ENCODE assay signal across 8 mouse cellular contexts in genomic region chr12:100106275-100106895, GRCm38 (mm10). TPM values are rescaled to one million over a fixed set of nuclear protein-coding genes. Genes with fewer than 3 reads are reported as not detected.
DNase-seq lines count a peak whose midpoint lies in the region; ATAC-seq and TF ChIP-seq lines count a peak whose summit lies in the region.

No protein-coding gene starts in this region.

- H3K9me3 ChIP-seq in kidney, embryonic 15.5 days (replicated peaks) = no peaks in the 10 kb centered on the region
- H3K9me3 ChIP-seq in liver, postnatal 0 days (ENCODE audit: low read length) = no peaks in the 10 kb centered on the region
- H3K9me3 ChIP-seq in neural tube, embryonic 15.5 days (replicated peaks) = no peaks in the 10 kb centered on the region

- intact Hi-C loops in heart, adult 2 months (cut with DNase I) = loop anchor here (2.0 to 5.0 kb wide), 5 partner anchors 142 to 1022 kb away; partner anchors contain the start of gene Kcnk13

- CTCF ChIA-PET in Patski (lab: Charles Lee) = interaction anchor here (0.9 to 1.7 kb wide), 2 partner anchors 21 to 210 kb away, joined by 3 read pairs; no protein-coding TSS in a partner anchor

- H3K4me1 ChIP-seq in heart, adult 2 months (ENCODE audit: control insufficient read depth, insufficient read depth, low read length) = peaks cover 3% of the 10 kb centered on the region
- peaks cover 22% of the 10 kb centered on the region for H3K4me1 ChIP-seq in kidney, embryonic 15.5 days
- peaks cover 7% of the 10 kb centered on the region for H3K4me1 ChIP-seq in liver, postnatal 0 days (ENCODE audit: insufficient read depth)
- H3K4me1 ChIP-seq in neural tube, embryonic 15.5 days = peaks cover 21% of the 10 kb centered on the region

- TF ChIP-seq EP300 in heart, adult 2 months (IDR thresholded peaks at IDR 0.05; ENCODE audit: insufficient read depth, low read depth, low read length) = peak; percentile 72; the same call in 1 of the 2 replicates
- no peak for TF ChIP-seq EP300 in liver, postnatal 0 days (IDR thresholded peaks at IDR 0.05; ENCODE audit: low read depth)

- H3K79me2 ChIP-seq in heart, adult 2 months (replicated peaks; ENCODE audit: control insufficient read depth, insufficient read depth, low read length) = peaks cover 7% of the 10 kb centered on the region; the same call in 1 of the 2 replicates

- no peak for ATAC-seq in Patski
- peak; percentile 44 for ATAC-seq in common myeloid progenitor, adult 5-6 weeks (replicated peaks; ENCODE audit: low read depth, poor library complexity, severe bottlenecking)
- ATAC-seq in kidney, embryonic 15.5 days (replicated peaks; ENCODE audit: low FRiP score) = no peak
- ATAC-seq in liver, postnatal 0 days = no peak
- ATAC-seq in neural tube, embryonic 15.5 days (ENCODE audit: low FRiP score) = no peak

- no peaks in the 10 kb centered on the region; the same call in 1 of the 2 replicates for H3K36me3 ChIP-seq in heart, adult 2 months (ENCODE audit: control insufficient read depth, insufficient read depth, low read length)
- H3K36me3 ChIP-seq in kidney, embryonic 15.5 days = no peaks in the 10 kb centered on the region
- no peaks in the 10 kb centered on the region for H3K36me3 ChIP-seq in liver, postnatal 0 days (replicated peaks; ENCODE audit: insufficient read depth, low read length)
- H3K36me3 ChIP-seq in neural tube, embryonic 15.5 days = no peaks in the 10 kb centered on the region

- H3K4me3 ChIP-seq in heart, adult 2 months = no peak overlapping the region
- no peak overlapping the region for H3K4me3 ChIP-seq in kidney, embryonic 15.5 days (replicated peaks)
- H3K4me3 ChIP-seq in liver, postnatal 0 days (ENCODE audit: low read depth, low read length) = no peak overlapping the region
- H3K4me3 ChIP-seq in neural tube, embryonic 15.5 days (replicated peaks) = no peak overlapping the region

- 0 out of 2 replicates have a peak overlapping the region, but pooled peaks have one; percentile 19 for H3K4me2 ChIP-seq in kidney, embryonic 15.5 days
- H3K4me2 ChIP-seq in liver, postnatal 0 days (ENCODE audit: low read depth, low read length) = no peak overlapping the region
- H3K4me2 ChIP-seq in neural tube, embryonic 15.5 days = peak overlapping the region; percentile 31

- DNase-seq in 3T3-L1 (ENCODE audit: low read depth, low spot score) = peak; percentile 81
- no peak for DNase-seq in Patski (ENCODE audit: low read depth, low spot score)
- DNase-seq in heart, adult 2 months = peak; percentile 56 to 72
- DNase-seq in liver, postnatal 0 days = peak; percentile 83
- peak; percentile 90 for DNase-seq in testis, postnatal 10 days (ENCODE audit: low spot score)

- no peak for TF ChIP-seq POLR2A in heart, adult 2 months (IDR thresholded peaks at IDR 0.05; ENCODE audit: insufficient read depth, low read depth, low read length)

- no peaks in the 10 kb centered on the region for H3K27me3 ChIP-seq in Patski
- H3K27me3 ChIP-seq in heart, adult 2 months (ENCODE audit: control insufficient read depth, insufficient read depth, low read length) = no peaks in the 10 kb centered on the region
- H3K27me3 ChIP-seq in kidney, embryonic 15.5 days = 0 out of 2 replicates have a peak, but pooled peaks cover 3% of the 10 kb centered on the region
- no peaks in the 10 kb centered on the region for H3K27me3 ChIP-seq in liver, postnatal 0 days (ENCODE audit: insufficient read depth, low read length)
- no peaks in the 10 kb centered on the region for H3K27me3 ChIP-seq in neural tube, embryonic 15.5 days (replicated peaks)

- 12% methylated on average over 20 of the region's 20 CpGs for WGBS in heart, adult 2 months
- 12% methylated on average over 20 of the region's 20 CpGs for WGBS in kidney, embryonic 15.5 days
- 12% methylated on average over 20 of the region's 20 CpGs for WGBS in liver, postnatal 0 days (ENCODE audit: insufficient replicate concordance)
- WGBS in neural tube, embryonic 15.5 days = 14% methylated on average over 20 of the region's 20 CpGs

- in situ Hi-C loops in Patski (cut with MboI; ENCODE audit: low pct_unique_long_range_greater_than_20kb) = loop anchor here (5.0 to 10.0 kb wide), 2 partner anchors 144 to 1022 kb away; partner anchors contain the start of gene Kcnk13

- H3K9ac ChIP-seq in heart, adult 2 months (ENCODE audit: low read depth, low read length) = no peak overlapping the region
- H3K9ac ChIP-seq in kidney, embryonic 15.5 days = no peak overlapping the region
- no peak overlapping the region for H3K9ac ChIP-seq in liver, postnatal 0 days (replicated peaks)
- H3K9ac ChIP-seq in neural tube, embryonic 15.5 days (replicated peaks) = no peak overlapping the region

- POLR2A ChIA-PET in Patski (lab: Charles Lee) = interaction anchor here (0.7 kb wide), 1 partner anchor 206 kb away, joined by 3 read pairs; no protein-coding TSS in a partner anchor

- H3K27ac ChIP-seq in heart, adult 2 months = no peak overlapping the region
- H3K27ac ChIP-seq in kidney, embryonic 15.5 days = no peak overlapping the region
- H3K27ac ChIP-seq in liver, postnatal 0 days (ENCODE audit: low read depth) = no peak overlapping the region
- no peak overlapping the region for H3K27ac ChIP-seq in neural tube, embryonic 15.5 days (replicated peaks)

- TF ChIP-seq CTCF in Patski (IDR thresholded peaks at IDR 0.05) = peak; percentile 78
- peak; percentile 73 for TF ChIP-seq CTCF in heart, adult 2 months (IDR thresholded peaks at IDR 0.05)
- peak; percentile 86 for TF ChIP-seq CTCF in liver, postnatal 0 days (IDR thresholded peaks at IDR 0.05; ENCODE audit: low read depth)

RNA-seq across cellular contexts. Expression of gene Psmc1, which starts 3.6 kb away (rescaled TPM):
- polyA plus RNA-seq in Patski (2021) = 191 TPM
- 258 and 298 TPM in 2 replicates for total RNA-seq in common myeloid progenitor, adult 5-6 weeks (2017)
- 100 to 1,000 TPM; 124 to 132 TPM for total RNA-seq in heart, adult 2 months (2021)
- polyA plus RNA-seq in heart, adult 2 months (2012; rRNA removed) = 40.8 and 61.1 TPM in 2 replicates
- 302 and 304 TPM in 2 replicates for polyA plus RNA-seq in kidney, embryonic 15.5 days (2015; fragmentation: Nextera tagmentation; extraction: Ambion mirVana)
- 117 and 118 TPM in 2 replicates for polyA plus RNA-seq in liver, postnatal 0 days (2015; fragmentation: Nextera tagmentation; extraction: Ambion mirVana)
- 280 and 292 TPM in 2 replicates for polyA plus RNA-seq in neural tube, embryonic 15.5 days (2015; fragmentation: Nextera tagmentation; extraction: Ambion mirVana)

RNA-seq across cellular contexts. Expression of gene Nrde2, which starts 53.1 kb away (rescaled TPM):
- 13.5 TPM for polyA plus RNA-seq in Patski (2021)
- total RNA-seq in common myeloid progenitor, adult 5-6 weeks (2017) = 35.2 and 39.8 TPM in 2 replicates
- 10 to 100 TPM in 1 of 2 experiments, 1 to 10 TPM in 1; 7.9 to 11.0 TPM for total RNA-seq in heart, adult 2 months (2021)
- polyA plus RNA-seq in heart, adult 2 months (2012; rRNA removed) = 5.1 and 6.9 TPM in 2 replicates
- polyA plus RNA-seq in kidney, embryonic 15.5 days (2015; fragmentation: Nextera tagmentation; extraction: Ambion mirVana) = 18.4 and 18.9 TPM in 2 replicates
- polyA plus RNA-seq in liver, postnatal 0 days (2015; fragmentation: Nextera tagmentation; extraction: Ambion mirVana) = 3.5 and 4.7 TPM in 2 replicates
- polyA plus RNA-seq in neural tube, embryonic 15.5 days (2015; fragmentation: Nextera tagmentation; extraction: Ambion mirVana) = 10.4 and 11.8 TPM in 2 replicates
